Mouse (Mus musculus) liver, adult 2 months (tissue): Measurements from ENCODE around the gene Kctd20. TPM values are rescaled to one million over a fixed set of nuclear protein-coding genes. Genes with fewer than 3 reads are reported as not detected.

Experiments used
- DNase-seq: peaks from one replicate; pipeline ENCODE4 v3.0.0-alpha.2; 2011; ENCODE audit warnings: low read depth, low spot score; ENCODE audit errors: extremely low read depth
- H3K27ac ChIP-seq: fragments of 200-500 bp; replicated peaks from 2 replicates; pipeline ENCODE4 v1.5.1; 2012; ENCODE audit warnings: low read depth, mild to moderate bottlenecking, control low read depth, inconsistent platforms, low read length; ENCODE audit not compliant: insufficient read depth
- H3K27me3 ChIP-seq: fragments of 200-500 bp; 2 replicates; pipeline ENCODE4 v1.6.1; 2012; ENCODE audit warnings: mild to moderate bottlenecking, moderate library complexity, low read length, inconsistent platforms; ENCODE audit not compliant: control insufficient read depth, insufficient read depth
- H3K36me3 ChIP-seq: fragments of 200-500 bp; 2 replicates; pipeline ENCODE4 v1.6.1; 2012; ENCODE audit warnings: low read length, inconsistent platforms; ENCODE audit not compliant: control insufficient read depth, insufficient read depth
- H3K4me1 ChIP-seq: fragments of 200-500 bp; 2 replicates; pipeline ENCODE4 v1.6.1; 2011; ENCODE audit warnings: low read length; ENCODE audit not compliant: control insufficient read depth, insufficient read depth
- H3K4me3 ChIP-seq: fragments of 200-500 bp; 2 replicates; pipeline ENCODE4 v1.5.1; 2011; ENCODE audit warnings: low read depth, mild to moderate bottlenecking, control low read depth, low read length, moderate library complexity; ENCODE audit not compliant: insufficient read depth
- H3K79me2 ChIP-seq: fragments of 200-500 bp; 2 replicates; pipeline ENCODE4 v1.6.1; 2012; ENCODE audit warnings: inconsistent platforms, mild to moderate bottlenecking, low read length, moderate library complexity; ENCODE audit not compliant: control insufficient read depth, insufficient read depth
- H3K9ac ChIP-seq: fragments of 200-500 bp; 2 replicates; pipeline ENCODE4 v1.6.1; 2012; ENCODE audit warnings: low read depth, mild to moderate bottlenecking, control low read depth, inconsistent platforms, low read length
- CTCF ChIP-seq: fragments of 200-500 bp; IDR thresholded peaks from 2 replicates; pipeline ENCODE4 v1.5.1; 2011; ENCODE audit warnings: low read depth, low read length, control low read depth
- POLR2A ChIP-seq: fragments of 200-500 bp; IDR thresholded peaks from 2 replicates; pipeline ENCODE4 v1.6.1; 2011; ENCODE audit warnings: low read length, control low read depth; ENCODE audit not compliant: insufficient read depth; ENCODE audit errors: extremely low read depth
- WGBS: fragments of 180-500 bp; shearing (Covaris S2); methylation state at CpG from one replicate; pipeline ENCODE4 v1.1.7; 2018; 5-methylcytosine and 5-hydroxymethylcytosine counted together
- polyA plus RNA-seq: library from polyadenylated mRNA; depleted of rRNA; stranded (reverse); fragments of >200 nt; gene quantifications from 2 replicates; pipeline ENCODE4 v1.2.3, GENCODE M21; 2012
- total RNA-seq: library from RNA; depleted of rRNA; stranded (reverse); fragments of >200 nt; gene quantifications from 2 replicates; pipeline ENCODE4 v1.2.3, GENCODE M21; 2014

Gene Kctd20
- total and polyA plus RNA-seq, 2 experiments = 17.9 to 24.0 TPM

DNA sequence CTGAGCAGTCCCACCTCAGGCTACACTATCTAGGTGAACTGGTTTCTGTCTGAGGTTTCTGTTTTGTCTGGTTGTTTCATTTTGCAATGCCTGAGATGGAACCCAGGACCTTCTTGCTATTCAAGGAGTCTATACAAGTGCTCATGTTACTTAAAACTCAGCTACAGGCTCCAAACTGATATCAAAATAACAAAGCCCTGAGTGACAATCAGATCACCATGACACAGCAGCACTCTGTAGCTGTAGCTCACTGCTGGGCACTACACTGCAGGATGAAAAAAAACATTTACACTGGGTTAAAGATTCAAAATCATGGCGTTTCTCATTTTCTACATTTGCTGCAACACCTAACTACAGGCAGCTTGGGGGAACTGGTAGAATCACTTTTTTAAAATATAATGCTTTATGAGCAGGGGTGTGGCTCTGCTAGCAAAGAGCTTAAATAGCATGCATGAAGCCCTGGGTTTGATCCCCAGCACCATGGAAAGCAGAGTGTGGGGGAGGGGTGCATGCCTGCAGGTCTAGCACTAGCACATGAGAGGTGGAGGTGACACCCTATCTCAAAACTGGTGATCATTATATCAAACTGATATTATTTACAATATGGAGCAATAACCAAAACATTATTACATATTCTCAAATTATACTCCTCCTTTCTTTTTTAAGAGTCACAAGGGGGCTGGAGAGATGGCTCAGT, 33.1 kb downstream of the Kctd20 start:
- DNase-seq = no peak
- peaks cover 31% of the 10 kb centered on the region for H3K36me3 ChIP-seq
- H3K9ac ChIP-seq = no peak overlapping the region
- 86% methylated on average over 1 of the region's 1 CpGs for WGBS
- no peak overlapping the region for H3K4me3 ChIP-seq
- no peaks in the 10 kb centered on the region for H3K4me1 ChIP-seq
- TF ChIP-seq POLR2A (no peak), CTCF (no peak)
- no peaks in the 10 kb centered on the region for H3K79me2 ChIP-seq
- H3K27me3 ChIP-seq = no peaks in the 10 kb centered on the region
- no peak overlapping the region for H3K27ac ChIP-seq

DNA sequence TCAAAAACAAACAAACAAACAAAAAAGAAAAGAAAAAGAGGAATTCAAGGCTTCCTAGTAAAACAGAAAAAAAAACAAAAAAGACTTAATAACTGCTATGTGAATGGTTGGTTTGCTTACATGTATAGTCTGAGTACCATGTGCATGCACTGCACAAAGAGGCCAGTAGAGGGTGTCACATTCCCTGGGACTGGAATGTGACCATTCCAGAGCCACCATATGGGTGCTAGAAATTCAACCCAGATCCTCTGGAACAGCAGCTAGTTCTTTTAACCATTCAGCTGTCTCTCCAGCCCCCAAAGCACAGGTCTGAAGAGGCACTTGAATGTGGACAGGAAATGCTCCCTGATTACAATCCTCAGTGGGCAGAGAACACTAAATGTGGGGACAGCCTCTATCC, 35.1 kb downstream of the Kctd20 start:
- TF ChIP-seq CTCF (peak; percentile 60; the same call in 1 of the 2 replicates), POLR2A (no peak)
- H3K27ac ChIP-seq = no peak overlapping the region
- peak; percentile 24 for DNase-seq
- H3K4me3 ChIP-seq = no peak overlapping the region
- peaks cover 34% of the 10 kb centered on the region for H3K36me3 ChIP-seq
- H3K9ac ChIP-seq = no peak overlapping the region
- H3K4me1 ChIP-seq = no peaks in the 10 kb centered on the region
- H3K27me3 ChIP-seq = no peaks in the 10 kb centered on the region
- H3K79me2 ChIP-seq = no peaks in the 10 kb centered on the region

DNA sequence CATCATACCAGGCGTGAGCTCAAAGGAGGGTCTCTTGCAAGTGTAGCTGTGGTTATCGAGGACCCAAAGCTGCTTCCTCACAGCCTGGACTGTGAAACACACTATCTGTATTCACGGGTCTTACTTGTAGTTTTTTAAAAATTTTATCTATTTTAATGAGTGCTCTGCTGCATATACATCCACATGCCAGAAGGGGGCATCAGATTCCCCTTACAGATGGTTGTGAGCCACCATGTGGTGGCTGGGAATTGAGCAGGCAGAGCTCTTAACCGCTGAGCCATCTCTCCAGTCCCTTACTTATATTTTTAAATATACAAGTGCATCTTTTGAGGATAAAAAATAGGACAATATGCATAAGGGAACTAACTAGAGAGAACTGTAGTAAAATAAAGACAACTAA, 36.0 kb downstream of the Kctd20 start:
- H3K4me1 ChIP-seq = no peaks in the 10 kb centered on the region
- TF ChIP-seq CTCF = peak; percentile 77
- no peak for TF ChIP-seq POLR2A
- DNase-seq = peak; percentile 46
- H3K36me3 ChIP-seq = peaks cover 33% of the 10 kb centered on the region
- 72% methylated on average over 4 of the region's 4 CpGs for WGBS
- H3K9ac ChIP-seq = no peak overlapping the region
- H3K27me3 ChIP-seq = no peaks in the 10 kb centered on the region
- H3K79me2 ChIP-seq = no peaks in the 10 kb centered on the region
- no peak overlapping the region for H3K4me3 ChIP-seq
- no peak overlapping the region for H3K27ac ChIP-seq

DNA sequence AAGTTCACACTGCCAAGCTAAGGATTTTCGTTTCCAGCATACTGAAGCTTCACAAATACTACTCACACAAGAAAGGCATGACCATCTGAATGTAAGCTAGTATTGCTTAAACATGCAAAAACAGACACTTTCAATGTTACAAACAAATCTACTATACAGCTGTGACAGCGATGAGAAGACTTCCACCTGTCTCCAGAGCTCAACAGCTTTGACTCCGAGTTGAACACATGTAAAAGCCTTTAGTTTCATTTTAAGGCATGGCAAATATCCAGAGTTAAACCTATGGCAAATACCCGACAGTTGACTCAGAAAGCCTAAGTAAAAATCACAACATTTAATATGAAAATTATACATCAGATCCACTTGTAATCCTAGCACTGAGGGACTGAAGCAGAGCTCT, 36.5 kb downstream of the Kctd20 start:
- no peak for TF ChIP-seq POLR2A
- TF ChIP-seq CTCF = no peak
- peaks cover 31% of the 10 kb centered on the region for H3K36me3 ChIP-seq

DNA sequence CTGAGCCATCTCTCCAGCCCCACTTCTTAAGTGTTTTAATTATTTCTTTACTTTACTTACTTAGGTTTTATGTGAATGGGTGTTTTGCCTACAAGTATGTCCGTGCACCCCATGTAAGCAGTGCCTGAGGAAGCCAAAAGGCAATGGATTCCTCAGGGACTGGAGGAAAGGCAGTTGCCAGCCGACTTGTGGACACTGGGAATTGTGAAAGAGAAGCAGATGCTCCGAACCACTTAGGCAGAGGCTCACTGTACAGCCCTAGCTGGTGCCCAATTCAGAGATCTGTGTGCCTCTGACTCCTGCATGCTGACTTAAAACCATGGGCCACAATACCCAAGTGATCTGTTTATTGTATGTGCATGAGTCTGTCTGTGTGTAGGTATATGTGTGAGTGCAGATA, 37.2 kb downstream of the Kctd20 start:
- Histone ChIP-seq H3K27ac (no peak overlapping the region), H3K79me2 (no peaks in the 10 kb centered on the region), H3K4me1 (no peaks in the 10 kb centered on the region), H3K4me3 (no peak overlapping the region), H3K27me3 (no peaks in the 10 kb centered on the region), H3K36me3 (peaks cover 29% of the 10 kb centered on the region), H3K9ac (no peak overlapping the region)
- WGBS = 71% methylated on average over 3 of the region's 3 CpGs
- TF ChIP-seq POLR2A = no peak
- TF ChIP-seq CTCF = no peak
- DNase-seq = no peak

More for the DNA sequence above, 36.5 kb downstream of the Kctd20 start:
- Histone ChIP-seq H3K27ac (no peak overlapping the region), H3K79me2 (no peaks in the 10 kb centered on the region), H3K27me3 (no peaks in the 10 kb centered on the region), H3K4me3 (no peak overlapping the region), H3K9ac (no peak overlapping the region), H3K4me1 (no peaks in the 10 kb centered on the region)
- peak; percentile 49 for DNase-seq
- 88% methylated on average over 4 of the region's 4 CpGs for WGBS

DNA sequence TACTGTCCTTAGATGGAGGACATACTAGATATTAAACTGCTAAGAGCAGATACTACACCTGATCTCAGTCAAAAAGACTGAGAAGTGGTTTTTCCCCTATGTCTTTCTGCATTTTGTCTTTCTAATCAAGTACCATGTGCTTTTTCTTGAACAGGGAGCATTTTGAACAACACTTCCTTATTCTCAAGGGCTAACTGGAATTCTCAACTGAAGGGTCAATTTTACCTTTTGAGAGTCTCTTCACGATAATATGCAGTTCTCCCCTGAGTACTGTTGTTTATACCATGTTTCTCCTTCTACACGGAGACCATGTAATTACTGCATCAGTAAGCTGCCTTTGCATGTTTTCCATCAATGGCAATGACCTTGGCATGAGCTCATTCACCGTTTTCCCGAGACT, 38.3 kb downstream of the Kctd20 start:
- H3K4me1 ChIP-seq = peaks cover 4% of the 10 kb centered on the region; the same call in 1 of the 2 replicates
- TF ChIP-seq CTCF (no peak), POLR2A (no peak)
- no peak overlapping the region for H3K4me3 ChIP-seq
- H3K27me3 ChIP-seq = no peaks in the 10 kb centered on the region
- peaks cover 21% of the 10 kb centered on the region for H3K36me3 ChIP-seq
- no peak for DNase-seq
- 0 out of 2 replicates have a peak, but pooled peaks cover 4% of the 10 kb centered on the region for H3K79me2 ChIP-seq
- no peak overlapping the region for H3K27ac ChIP-seq
- 54% methylated on average over 4 of the region's 4 CpGs for WGBS
- H3K9ac ChIP-seq = no peak overlapping the region
